Mouse (Mus musculus) spleen, postnatal 10 days (tissue): ENCODE results near the gene Slc4a2.

Source experiments
- DNase-seq, 2 experiments: peaks; one replicate each; pipeline ENCODE4 v3.0.0; 2021 to 2022; ENCODE audit warnings: low spot score in 2 of 2

Gene Slc4a2

DNA sequence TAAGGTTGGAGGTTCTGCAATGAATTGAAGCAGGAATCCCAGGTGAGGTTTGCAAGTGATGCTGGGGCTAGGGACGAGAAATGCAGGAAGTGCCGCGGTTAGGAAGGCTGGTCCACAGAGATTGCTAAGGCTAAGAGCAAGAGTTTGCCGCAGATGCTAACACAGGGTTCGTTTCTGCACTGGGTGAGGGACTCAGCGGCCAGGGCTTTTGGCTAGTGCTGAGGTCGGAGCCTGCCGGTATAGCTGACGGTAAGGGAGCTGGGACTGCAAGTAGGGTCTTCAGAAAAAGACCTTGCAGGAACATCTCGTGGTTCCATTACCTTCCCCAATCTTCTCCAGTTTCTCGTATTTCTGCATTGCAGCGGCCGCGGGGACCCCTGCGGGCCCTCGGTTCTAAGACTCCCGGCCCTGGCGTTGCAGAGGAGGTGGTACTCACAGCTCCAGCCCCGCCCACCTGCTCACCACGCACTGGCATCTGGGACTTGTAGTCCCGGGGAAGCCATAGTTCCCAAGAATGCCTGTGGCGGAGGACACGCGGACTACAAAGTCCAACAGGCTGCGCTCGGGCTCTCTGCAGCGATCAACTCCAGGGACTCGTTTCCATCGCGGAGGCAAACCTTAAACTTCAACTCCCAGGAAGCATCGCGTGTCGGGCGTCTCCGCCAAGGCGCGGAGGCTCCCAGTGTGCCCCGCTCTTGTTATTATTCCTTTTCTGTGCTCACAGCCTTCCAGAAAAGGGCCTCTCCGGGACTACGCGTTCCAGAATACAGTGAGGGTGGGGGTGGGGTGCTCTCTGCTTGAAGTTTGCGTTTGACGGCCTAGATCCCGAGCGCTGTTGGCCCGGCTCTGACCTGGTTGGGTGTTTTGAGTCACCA, at the start of gene Slc4a2, which contains the start of gene Cdk5:
Gene Slc4a2, plus strand, starts transcription at position 709 of the 875 bp plus-strand sequence.
Gene Cdk5, minus strand, starts transcription at position 402 of the 875 bp plus-strand sequence.
- peak; percentile 92 to 97 for DNase-seq

DNA sequence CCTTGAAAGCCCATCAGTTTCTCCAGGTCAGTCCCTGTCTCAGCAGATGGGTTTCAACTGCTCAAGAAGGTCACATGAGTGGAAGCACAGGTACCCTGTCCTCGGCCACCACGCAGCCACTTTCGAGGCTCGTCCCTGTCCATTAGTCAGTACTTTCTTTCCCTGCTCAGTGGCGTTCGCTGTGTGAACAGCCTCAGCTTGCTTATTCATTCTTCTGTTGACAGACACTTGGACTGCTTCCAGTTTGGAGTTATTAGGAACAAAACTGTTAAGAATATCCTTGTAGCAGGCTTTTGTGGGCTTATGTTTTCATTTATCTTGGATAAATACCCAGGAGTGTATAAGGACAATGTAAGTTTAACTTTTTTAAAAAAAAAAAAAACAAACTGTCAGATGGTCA, 49.4 kb upstream of the Slc4a2 start:
- no peak for DNase-seq

DNA sequence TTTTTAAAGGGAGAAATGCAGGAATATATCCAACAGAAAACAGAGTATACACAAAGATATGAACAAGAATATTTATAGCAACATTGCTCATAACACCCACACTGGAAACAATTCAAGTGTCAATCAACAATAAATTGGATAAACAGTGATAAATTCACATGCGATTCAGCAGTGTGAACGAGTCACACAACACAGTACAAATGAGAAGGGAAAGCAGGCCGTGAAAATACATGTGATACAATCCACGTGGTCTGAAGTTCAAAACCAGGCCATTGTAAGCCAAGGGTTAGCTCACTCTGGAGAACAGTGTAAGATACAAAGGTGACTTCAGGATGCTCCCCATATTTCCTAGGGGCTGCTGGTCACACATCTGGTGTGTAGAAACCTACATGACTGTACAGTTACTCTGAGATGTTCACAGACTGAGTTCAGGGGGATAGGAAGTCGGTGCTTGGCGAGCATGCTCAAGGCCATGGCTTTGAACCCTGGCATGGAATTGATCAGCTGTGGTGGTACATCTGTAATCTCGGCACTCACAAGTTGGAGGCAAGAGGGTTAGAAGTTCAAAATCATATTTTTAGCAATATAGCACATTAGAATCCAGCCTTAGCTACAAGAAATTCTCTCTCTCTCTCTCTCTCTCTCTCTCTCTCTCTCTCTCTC, 48.8 kb upstream of the Slc4a2 start:
- no peak for DNase-seq

DNA sequence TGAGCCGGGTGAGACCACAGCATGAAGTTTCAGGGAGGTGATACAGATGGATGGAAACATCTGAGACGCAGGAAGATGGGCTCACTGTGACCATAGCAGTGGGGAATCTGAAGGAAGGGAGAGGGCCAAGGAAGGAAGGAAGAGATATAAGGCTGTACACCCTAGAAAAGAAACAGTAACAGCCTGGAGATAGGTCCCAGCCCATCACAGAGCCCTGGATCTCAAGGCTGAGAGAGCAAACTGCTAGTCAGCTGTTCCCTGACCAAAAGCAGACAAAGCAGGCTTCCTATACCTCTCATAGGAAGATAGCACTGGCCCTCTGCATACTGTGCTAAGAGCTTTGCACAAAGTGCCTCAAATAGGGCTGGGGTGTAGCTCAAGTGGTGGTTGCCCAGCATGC, 44.9 kb upstream of the Slc4a2 start:
- no peak for DNase-seq

DNA sequence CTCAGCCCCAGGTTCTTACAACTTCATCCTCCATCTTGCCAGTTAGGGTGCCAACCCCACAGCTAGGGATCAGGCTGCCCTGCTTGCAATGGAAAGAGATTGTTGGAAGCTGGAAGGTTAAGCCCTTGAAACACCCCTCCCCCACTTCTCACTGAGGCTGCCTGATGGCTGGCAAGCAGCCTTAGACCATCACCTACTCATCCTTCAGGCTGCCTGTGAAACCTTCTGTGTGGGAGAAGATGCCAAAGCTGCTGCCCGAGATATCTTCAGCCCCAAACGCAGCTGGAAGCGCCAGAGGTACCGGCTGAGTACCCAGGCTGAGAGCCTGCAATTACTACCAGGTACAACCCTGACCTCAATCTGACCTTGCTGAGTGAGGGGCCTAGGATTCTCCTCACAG, 44.1 kb upstream of the Slc4a2 start:
- DNase-seq, result no peak

DNA sequence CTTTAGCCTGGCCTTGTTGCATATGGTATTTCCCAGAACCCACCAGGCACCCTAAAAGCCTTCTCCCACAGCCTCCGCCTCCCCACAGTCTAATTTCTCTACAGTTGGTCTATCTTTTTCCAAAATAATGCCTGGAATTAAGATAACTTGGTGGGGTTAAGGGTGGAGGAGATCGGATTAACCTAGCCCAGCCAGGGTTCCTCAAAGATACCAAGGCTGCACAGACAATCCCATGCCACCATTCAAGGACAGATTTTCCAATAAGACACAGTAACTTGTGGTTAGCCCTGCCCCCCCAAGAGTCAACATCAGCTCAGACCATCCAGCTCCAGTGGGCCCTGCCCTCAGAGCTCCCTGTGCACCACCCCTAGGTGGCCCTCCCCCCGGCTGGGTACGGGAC, 43.1 kb upstream of the Slc4a2 start:
- DNase-seq, result no peak

DNA sequence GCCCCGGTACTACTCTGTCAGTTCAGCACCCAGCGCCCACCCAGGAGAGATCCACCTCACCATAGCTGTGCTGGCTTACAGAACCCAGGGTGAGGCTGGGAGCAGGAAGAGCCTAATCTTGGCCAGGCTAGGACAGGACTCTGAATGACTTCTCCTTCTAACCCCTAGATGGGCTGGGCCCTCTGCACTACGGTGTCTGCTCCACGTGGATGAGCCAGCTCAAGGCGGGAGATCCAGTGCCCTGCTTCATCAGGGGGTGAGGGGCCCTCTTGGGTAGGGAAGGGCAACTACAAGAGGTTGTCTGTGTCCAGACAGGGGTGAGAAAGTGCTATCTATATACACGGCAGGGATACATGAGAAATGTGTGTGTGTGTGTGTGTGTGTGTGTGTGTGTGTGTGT, 42.2 kb upstream of the Slc4a2 start:
- DNase-seq, result no peak

DNA sequence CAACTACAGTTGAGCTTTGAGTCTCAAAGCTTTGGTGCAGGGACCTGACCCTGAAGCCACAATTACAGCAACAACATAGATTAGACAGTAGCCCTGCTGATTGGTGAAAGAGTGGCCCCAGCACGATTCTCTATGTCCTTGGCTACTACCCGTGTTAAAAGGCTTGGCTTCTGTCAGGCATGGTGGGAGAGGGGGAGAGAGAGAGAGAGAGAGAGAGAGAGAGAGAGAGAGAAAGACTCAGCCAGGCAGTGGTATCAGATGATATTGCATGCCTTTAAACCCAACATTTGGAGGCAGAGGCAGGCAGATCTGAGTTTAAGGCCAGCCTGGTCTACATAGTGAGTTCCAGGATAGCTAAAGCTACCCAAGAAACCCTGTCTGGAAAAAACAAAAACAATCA, 41.6 kb upstream of the Slc4a2 start:
- no peak for DNase-seq

DNA sequence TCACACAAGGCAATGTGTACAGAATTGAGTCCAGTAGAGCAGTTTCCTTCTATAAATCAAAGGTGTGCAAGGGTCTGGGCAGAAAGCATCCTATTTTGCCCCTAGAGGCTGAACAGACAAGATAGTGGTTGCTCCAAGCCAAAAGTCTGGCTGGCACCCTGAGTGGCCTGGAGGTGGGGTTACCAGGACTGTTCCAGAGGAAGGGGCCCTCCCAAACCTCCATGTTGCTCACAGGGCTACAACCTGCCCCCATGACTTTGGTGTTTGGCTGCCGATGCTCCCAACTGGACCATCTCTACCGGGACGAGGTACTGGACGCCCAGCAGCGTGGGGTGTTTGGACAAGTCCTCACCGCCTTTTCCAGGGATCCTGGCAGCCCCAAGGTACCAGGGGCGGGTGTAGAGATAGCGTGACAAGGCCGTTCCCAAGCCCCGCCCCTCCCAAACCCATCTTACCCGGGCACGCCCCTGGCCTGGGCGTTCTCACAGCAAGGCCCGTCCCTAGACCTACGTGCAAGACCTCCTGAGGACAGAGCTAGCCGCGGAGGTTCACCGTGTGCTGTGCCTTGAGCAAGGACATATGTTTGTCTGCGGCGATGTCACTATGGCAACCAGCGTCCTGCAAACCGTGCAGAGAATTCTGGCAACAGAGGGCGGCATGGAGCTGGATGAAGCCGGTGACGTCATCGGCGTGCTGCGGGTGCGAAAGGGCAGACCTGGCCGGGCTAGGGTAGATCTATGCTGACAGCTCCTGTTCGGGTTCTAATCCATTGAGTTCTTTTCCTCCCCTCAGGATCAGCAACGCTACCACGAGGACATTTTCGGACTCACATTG, 40.4 kb upstream of the Slc4a2 start:
- peak; percentile 73 to 91 for DNase-seq

DNA sequence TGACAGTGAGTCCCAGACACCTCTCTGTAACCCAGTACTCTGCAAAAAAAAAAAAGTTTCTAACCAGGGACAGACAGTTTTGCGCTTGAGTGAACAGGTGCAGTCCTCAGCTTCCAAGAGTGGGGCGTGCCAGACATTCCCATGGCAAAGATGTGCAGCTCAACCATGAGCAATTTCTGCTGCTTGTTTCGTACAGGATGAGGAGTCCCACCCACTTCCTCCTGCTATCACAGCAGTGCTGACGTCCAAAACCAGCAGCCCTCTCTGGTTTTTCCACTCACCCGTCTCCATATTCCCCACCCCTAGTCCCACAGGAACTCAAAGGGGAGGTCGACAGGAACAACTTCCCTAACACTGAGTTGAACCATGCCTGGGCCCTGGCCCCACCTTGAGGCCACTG, 39.2 kb upstream of the Slc4a2 start:
- DNase-seq, result no peak

DNA sequence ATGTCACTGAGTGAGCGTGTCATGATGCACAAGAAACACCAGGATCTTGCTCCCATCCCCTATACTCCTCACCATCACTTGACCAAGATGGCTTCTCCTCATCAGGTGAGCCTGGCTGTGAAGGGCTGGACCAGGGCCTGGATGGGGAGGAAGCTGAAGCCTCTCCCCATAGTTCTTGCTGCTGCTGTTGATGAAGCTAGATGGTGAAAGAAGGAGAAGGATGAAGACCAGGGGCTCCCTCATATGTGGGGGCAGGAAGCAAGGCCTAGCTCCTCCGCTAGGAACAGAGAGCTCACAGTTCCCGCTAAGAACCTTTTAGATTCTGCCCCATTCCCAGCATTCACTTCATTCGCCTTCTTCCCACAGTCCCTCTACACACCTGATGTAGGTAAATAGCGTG, 38.3 kb upstream of the Slc4a2 start:
- no peak for DNase-seq

DNA sequence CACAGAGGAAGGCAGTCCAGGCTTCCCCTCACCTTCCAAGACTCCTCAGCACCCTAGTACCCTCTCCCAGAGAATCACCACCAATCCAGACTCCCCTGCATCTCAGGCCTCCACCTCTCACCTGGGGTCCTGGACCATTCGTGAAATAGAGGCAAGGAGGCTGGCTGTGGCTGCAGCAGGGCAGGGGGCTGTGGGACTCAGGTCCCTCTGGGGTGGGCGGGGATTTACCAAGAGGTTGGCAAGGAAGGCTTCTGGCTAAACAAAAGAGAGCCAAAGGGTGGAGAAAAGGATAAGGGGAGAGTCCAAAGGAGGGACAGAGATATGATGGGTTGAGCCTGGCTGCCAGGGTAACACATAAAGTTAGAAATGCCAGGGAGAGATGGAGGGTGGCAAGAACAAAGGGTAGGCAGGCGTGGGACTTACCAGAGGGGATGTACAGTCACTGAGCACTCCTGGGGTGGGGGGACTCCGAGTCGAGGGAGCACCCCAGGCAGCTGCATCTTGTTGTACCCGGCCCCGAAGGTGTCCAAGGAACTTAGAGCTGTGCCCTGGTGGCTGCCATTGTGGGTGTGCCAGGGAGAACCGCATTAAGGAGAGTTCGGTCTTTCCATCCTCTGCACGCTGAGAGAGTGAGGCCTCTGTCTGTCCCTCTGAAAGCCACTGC, 37.6 kb upstream of the Slc4a2 start:
- no peak for DNase-seq

DNA sequence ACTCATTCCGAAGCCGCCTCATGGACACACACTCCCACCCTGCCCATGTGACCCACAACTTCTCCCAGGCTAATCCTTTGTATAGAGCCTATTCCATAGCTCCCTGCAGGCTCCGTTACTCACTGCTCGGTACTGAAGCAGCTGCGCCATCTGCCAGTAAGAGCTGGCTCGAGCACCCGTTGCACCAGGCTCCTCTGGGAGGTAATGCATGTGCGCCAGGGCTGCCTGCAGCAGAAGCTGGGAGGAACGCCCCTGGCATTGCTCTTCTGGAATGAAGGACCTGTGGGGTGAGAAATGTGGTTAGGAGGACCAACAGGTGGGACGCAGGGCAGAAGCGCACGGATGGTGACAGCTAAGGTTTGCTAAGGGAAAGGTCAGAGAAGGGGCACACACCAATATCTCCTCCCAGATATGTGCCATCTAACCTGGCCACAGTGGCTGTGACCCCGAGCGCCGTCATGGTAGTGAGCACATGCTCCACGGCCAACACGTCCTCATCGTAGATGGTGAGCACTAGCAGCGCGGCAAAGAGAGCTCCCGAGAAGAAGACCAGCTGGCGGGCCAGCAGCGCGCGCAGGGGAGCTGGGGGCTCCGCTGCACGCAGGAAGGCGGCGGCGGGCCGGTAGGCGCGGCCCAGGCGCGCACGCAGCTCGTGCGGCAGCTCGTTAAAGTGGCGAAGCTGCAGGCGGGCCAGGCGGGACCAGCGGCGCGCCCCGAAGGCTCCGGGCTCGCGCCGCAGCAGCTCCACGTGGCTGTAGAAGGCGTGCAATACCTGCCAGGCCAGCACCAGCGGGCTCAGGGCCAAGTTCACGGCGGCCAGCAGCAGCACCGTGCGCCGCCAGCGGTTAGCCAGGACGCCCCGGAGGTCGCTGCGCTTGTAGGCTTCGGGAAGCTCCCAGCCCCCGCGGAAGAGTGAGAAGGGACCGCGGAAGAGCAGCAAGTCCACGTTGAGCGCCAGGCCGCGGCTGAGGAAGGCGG, 36.1 kb upstream of the Slc4a2 start:
- DNase-seq, result peak in 1 of 2 experiments; percentile 30

DNA sequence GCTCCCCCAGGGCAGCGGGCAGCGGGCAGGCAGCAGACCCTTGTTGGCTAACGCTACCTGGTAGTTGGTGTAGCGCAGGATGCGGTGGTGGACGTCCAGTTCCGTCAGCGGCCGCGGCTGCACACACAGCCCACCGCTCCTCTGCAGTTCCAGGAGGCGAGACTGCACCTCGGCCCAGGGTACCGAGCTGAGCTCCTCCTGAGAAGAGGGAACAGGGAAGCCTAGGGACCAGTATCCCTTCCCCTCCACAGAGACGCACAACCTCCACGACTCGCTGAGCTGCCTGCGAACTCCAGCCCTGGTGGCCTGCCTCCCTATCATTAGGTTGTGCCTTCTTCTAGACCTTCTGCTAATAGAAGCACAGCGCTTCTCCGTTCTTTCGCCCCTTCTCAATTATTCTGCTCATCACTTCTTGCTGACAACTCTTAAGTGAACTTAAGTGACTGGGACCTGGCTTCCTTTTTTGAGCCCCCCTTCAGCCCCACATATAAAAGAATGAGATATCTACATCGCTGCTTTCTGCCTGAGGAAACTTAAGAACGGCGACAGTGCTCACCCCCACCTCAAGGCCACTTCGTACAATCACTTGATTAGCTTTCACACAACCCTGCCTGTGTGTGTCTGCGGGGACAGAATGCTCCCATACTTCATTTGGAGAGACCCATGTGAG, 35.3 kb upstream of the Slc4a2 start:
- no peak for DNase-seq

DNA sequence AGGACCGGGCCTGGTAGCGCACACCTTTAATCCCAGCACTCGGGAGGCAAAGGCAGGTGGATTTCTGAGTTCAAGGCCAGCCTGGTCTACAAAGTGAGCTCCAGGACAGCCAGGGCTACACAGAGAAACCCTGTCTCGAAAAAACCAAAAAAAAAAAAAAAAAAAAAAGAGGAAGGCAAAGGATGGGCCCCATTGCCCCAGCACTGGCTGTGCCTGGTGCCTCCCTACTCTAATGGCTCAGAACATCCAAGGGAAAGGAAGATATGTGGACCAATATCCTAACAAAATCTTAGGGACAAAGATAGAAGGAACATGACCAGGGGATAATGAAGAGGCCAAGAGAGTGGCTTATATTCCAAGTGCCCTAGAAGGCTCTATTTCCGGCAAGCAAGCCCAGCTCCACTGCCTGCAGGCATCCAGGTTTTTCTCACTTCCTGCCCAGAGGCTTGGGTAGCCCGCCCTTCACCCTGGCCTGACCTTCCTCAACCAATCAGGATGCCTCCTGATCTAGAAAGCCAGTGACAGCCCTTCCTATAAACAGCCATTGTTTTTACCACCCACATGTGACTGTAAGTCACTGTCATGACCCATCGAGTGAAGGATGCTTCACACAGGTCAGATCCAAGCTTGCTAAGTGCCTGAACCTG, 34.5 kb upstream of the Slc4a2 start:
- no peak for DNase-seq

DNA sequence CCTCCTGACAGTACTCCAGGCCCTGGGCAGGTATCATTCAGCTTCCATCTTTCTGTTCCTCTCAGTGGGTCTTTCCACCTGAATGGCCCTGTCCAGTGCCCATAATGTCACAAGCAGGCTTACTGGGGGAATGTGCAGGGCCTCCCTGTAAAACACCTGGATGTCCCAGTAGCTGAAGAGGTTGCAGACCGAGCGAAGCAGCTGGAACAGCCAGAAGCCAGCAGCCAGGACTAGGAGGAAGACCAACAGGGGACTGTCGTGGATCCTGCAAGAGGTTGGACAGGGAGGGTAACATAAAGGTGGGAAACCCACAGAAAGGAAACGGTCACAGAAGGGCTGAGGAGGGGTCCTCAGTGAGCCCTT, 34.0 kb upstream of the Slc4a2 start:
- no peak for DNase-seq

DNA sequence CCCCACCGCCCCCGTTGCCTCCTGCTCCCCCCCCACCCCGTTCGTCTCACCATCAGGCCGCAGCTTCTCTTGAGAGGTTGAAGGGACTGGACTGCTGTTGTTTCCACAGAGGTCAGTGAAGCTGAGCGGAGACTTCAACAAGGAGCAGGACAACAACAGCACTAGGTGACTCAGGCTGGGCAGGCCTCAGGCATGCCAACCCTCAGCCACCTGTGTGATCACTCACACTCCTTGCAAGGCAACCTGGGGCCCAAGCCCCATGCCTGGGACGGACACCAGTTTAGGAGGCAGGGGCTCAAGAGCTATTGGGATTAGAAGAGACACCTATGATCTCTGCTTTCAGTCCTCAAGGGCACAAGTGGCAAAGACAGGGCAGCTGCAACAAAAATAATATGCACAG, 31.8 kb upstream of the Slc4a2 start, which contains the start of gene Atg9b:
Gene Atg9b, minus strand, starts transcription at position 280 of the 400 bp plus-strand sequence.
- no peak for DNase-seq

DNA sequence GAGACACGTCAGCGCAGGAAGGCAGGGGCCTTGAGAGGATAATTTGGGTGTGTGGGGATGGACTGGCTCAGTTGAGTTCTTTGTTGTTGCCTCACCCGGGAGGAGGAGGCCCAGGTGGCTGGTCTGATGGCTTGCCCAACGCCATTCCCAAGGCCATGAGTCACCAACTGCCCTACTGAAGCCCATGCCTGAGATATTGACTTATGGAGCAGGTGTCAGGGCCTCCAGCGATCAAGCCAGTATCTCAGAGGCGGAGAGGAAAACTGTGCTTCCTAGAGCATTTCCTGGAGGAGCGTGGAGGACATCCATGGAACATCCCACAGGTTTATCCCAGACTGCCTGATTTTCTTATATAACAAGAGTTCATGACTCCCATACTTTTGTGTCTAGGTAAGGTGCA, 30.9 kb upstream of the Slc4a2 start:
- DNase-seq, result no peak

DNA sequence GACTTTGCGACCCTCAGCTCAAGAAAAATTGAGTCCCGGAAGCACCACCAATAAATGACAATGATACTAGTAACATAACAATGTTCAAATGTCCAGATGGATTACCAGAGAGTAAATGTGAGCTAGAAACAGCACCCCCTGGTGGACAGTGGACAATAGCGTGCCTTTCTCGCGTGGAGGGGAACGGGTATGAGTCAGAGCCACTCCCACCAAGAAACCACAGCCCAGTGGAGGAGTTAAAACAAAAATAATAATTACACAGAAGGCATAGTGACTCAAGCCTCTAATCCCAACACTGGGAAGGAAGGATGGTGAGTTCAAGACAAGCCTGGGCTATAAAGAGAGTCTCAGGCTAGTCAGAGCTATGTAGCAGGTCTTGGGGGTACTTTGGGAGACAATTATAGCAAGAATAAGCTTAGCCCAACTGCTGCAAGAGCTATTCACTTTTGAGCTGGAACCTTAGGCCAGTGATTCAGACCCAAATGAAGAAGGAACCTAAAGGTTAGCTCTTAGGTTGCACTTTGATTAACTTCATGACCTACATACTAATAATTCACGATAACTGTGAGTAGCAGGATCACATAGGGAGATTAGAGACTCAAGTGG, 30.1 kb upstream of the Slc4a2 start, which contains the start of gene Abcb8:
Gene Abcb8, plus strand, starts transcription at position 272 of the 606 bp plus-strand sequence.
- peak; percentile 81 to 92 for DNase-seq
